In the genomic region with DNA sequence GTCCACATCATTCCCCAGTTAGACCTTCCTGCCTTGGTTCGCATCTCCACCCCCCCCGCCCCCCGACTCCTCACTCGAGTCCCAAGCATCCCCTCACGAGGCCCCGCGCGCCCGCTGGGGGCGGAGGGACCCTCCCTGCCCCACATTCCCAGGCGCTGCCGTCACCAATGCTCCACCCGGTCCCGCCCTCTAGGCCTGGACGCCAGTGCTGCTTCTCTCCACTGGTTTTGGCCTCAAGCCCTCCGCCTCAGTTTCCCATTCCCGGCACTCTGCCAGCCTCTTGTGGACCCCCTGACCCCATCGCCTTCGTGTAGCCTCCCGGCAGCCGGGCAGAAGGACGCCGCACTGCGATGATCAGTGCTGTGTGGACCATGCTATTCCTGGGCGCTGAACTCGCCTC, we compare ENCODE assay signal across 9 mouse cellular contexts. TPM values are rescaled to one million over a fixed set of nuclear protein-coding genes. Genes with fewer than 3 reads are reported as not detected.
DNase-seq lines count a peak whose midpoint lies in the region; ATAC-seq and TF ChIP-seq lines count a peak whose summit lies in the region.
"Had no signal": no experiment of that assay in that cellular context is flagged by ENCODE, and none has a peak within 500 bp of the region (broad histone marks: within the 10 kb centered on the region; RNA-seq: fewer than 3 reads in every experiment).

No protein-coding gene starts in this region.

- H3K9me3 ChIP-seq in forebrain, embryonic 12.5 days, result no peaks in the 10 kb centered on the region
- no peaks in the 10 kb centered on the region for H3K9me3 ChIP-seq in forebrain, embryonic 14.5 days (replicated peaks; ENCODE audit: control insufficient read depth, low read length)
- H3K9me3 ChIP-seq in lung, embryonic 16.5 days (ENCODE audit: control insufficient read depth, low read length), result no peaks in the 10 kb centered on the region
- H3K9me3 ChIP-seq in heart, postnatal 0 days (replicated peaks; ENCODE audit: control insufficient read depth, low read length), result no peaks in the 10 kb centered on the region

- peak overlapping the region; percentile 4; the same call in 1 of the 2 replicates for H3K4me3 ChIP-seq in forebrain, embryonic 12.5 days (replicated peaks)
- no peak overlapping the region for H3K4me3 ChIP-seq in forebrain, embryonic 14.5 days (ENCODE audit: low read depth, low read length)
- H3K4me3 ChIP-seq in lung, embryonic 16.5 days (ENCODE audit: low read length), result peak overlapping the region; percentile 46
- peak overlapping the region; percentile 59 for H3K4me3 ChIP-seq in heart, postnatal 0 days (ENCODE audit: low read depth, low read length)

- TF ChIP-seq EP300 in heart, postnatal 0 days (IDR thresholded peaks at IDR 0.05; ENCODE audit: low read depth), result no peak

- no peak for DNase-seq in forebrain, embryonic 14.5 days (ENCODE audit: low spot score)
- no peak for DNase-seq in lung, postnatal 25 days (ENCODE audit: low spot score)
- DNase-seq in heart, postnatal 0 days (ENCODE audit: low spot score), result no peak
- peak; percentile 69 for DNase-seq in retina, postnatal 1 day
- DNase-seq in left cerebral cortex, postnatal 14 days (ENCODE audit: low spot score in 2 of 2), result no peak
- DNase-seq in cerebellum, adult 9-10 months, result no peak

- no peak for TF ChIP-seq CTCF in heart, postnatal 0 days (IDR thresholded peaks at IDR 0.05; ENCODE audit: low read depth)

- H3K27me3 ChIP-seq in forebrain, embryonic 12.5 days, result peaks cover 100% of the 10 kb centered on the region
- H3K27me3 ChIP-seq in forebrain, embryonic 14.5 days (replicated peaks; ENCODE audit: control insufficient read depth, insufficient read depth, low read length), result peaks cover 81% of the 10 kb centered on the region
- H3K27me3 ChIP-seq in lung, embryonic 16.5 days (ENCODE audit: control insufficient read depth, insufficient read depth, low read depth, low read length), result peaks cover 58% of the 10 kb centered on the region
- H3K27me3 ChIP-seq in heart, postnatal 0 days (ENCODE audit: control insufficient read depth, insufficient read depth, low read length), result peaks cover 64% of the 10 kb centered on the region

- ATAC-seq in forebrain, embryonic 12.5 days (ENCODE audit: low FRiP score), result no peak
- ATAC-seq in forebrain, embryonic 14.5 days, result no peak
- ATAC-seq in lung, embryonic 16.5 days (ENCODE audit: low read depth), result 0 out of 2 replicates have a peak, but pooled peaks have one; percentile 20
- peak; percentile 7; the same call in 1 of the 2 replicates for ATAC-seq in heart, postnatal 0 days (ENCODE audit: insufficient read depth, low read depth)

- no peaks in the 10 kb centered on the region for H3K36me3 ChIP-seq in forebrain, embryonic 12.5 days (replicated peaks)
- H3K36me3 ChIP-seq in forebrain, embryonic 14.5 days (ENCODE audit: control insufficient read depth, insufficient read depth, low read length), result no peaks in the 10 kb centered on the region
- no peaks in the 10 kb centered on the region for H3K36me3 ChIP-seq in lung, embryonic 16.5 days (ENCODE audit: control insufficient read depth, insufficient read depth, low read length)
- no peaks in the 10 kb centered on the region for H3K36me3 ChIP-seq in heart, postnatal 0 days (replicated peaks; ENCODE audit: control insufficient read depth, insufficient read depth, low read length)

- intact Hi-C loops in left cerebral cortex, postnatal 14 days (cut with DNase I), result no loop called here

- H3K4me1 ChIP-seq in forebrain, embryonic 12.5 days, result peaks cover 23% of the 10 kb centered on the region
- no peaks in the 10 kb centered on the region for H3K4me1 ChIP-seq in forebrain, embryonic 14.5 days (ENCODE audit: control insufficient read depth, insufficient read depth, low read length)
- peaks cover 32% of the 10 kb centered on the region for H3K4me1 ChIP-seq in lung, embryonic 16.5 days (replicated peaks; ENCODE audit: control insufficient read depth, insufficient read depth, low read length)
- peaks cover 30% of the 10 kb centered on the region for H3K4me1 ChIP-seq in heart, postnatal 0 days (ENCODE audit: control insufficient read depth, insufficient read depth)

- 16% methylated on average over 26 of the region's 26 CpGs for WGBS in forebrain, embryonic 12.5 days
- WGBS in forebrain, embryonic 14.5 days, result 16% methylated on average over 26 of the region's 26 CpGs
- WGBS in lung, embryonic 16.5 days, result 10% methylated on average over 25 of the region's 26 CpGs
- 16% methylated on average over 26 of the region's 26 CpGs for WGBS in heart, postnatal 0 days

- no peak overlapping the region for H3K9ac ChIP-seq in forebrain, embryonic 12.5 days
- H3K9ac ChIP-seq in forebrain, embryonic 14.5 days (ENCODE audit: low read length), result no peak overlapping the region
- no peak overlapping the region; the same call in 1 of the 2 replicates for H3K9ac ChIP-seq in lung, embryonic 16.5 days (ENCODE audit: low read length)
- no peak overlapping the region; the same call in 1 of the 2 replicates for H3K9ac ChIP-seq in heart, postnatal 0 days (replicated peaks; ENCODE audit: low read depth, low read length)

- no peak overlapping the region for H3K27ac ChIP-seq in forebrain, embryonic 12.5 days
- H3K27ac ChIP-seq in forebrain, embryonic 14.5 days (ENCODE audit: low read depth, low read length), result no peak overlapping the region
- H3K27ac ChIP-seq in lung, embryonic 16.5 days (ENCODE audit: low read length), result no peak overlapping the region
- peak overlapping the region; percentile 46; the same call in 1 of the 2 replicates for H3K27ac ChIP-seq in heart, postnatal 0 days (ENCODE audit: low read depth)

- H3K4me2 ChIP-seq in forebrain, embryonic 12.5 days, result peak overlapping the region; percentile 41; the same call in 1 of the 2 replicates
- no peak overlapping the region for H3K4me2 ChIP-seq in forebrain, embryonic 14.5 days (ENCODE audit: low read length)
- peak overlapping the region; percentile 66 for H3K4me2 ChIP-seq in lung, embryonic 16.5 days (ENCODE audit: low read depth, low read length)
- peak overlapping the region; percentile 85 for H3K4me2 ChIP-seq in heart, postnatal 0 days (ENCODE audit: low read depth, low read length)

RNA-seq across cellular contexts. Expression of gene Adamtsl5, which starts 0.8 kb away (rescaled TPM):
- 0.17 and 0.55 TPM in 2 replicates for polyA plus RNA-seq in forebrain, embryonic 12.5 days (2016; fragmentation: Nextera tagmentation; extraction: Ambion mirVana)
- polyA plus RNA-seq in forebrain, embryonic 14.5 days (2014; fragmentation: Nextera tagmentation; extraction: Ambion mirVana), result 0.48 and 0.52 TPM in 2 replicates
- 4.1 and 8.3 TPM in 2 replicates for polyA plus RNA-seq in lung, embryonic 16.5 days (2015; fragmentation: Nextera tagmentation; extraction: Ambion mirVana)
- total RNA-seq in heart, postnatal 0 days (2014; rRNA removed; ENCODE audit: low replicate concordance), result 18.5 and 34.6 TPM in 2 replicates
- 12.6 and 14.6 TPM in 2 replicates for polyA plus RNA-seq in heart, postnatal 0 days (2015; fragmentation: Nextera tagmentation; extraction: Ambion mirVana)
- total RNA-seq in left cerebral cortex, postnatal 14 days (2021), result 1 to 10 TPM; 2.0 to 4.2 TPM

RNA-seq across cellular contexts. Expression of gene Plk5, which starts 7.3 kb away (rescaled TPM):
- polyA plus RNA-seq in forebrain, embryonic 12.5 days (2016; fragmentation: Nextera tagmentation; extraction: Ambion mirVana), result 0.23 and 0.40 TPM in 2 replicates
- 1.2 and 1.9 TPM in 2 replicates for polyA plus RNA-seq in forebrain, embryonic 14.5 days (2014; fragmentation: Nextera tagmentation; extraction: Ambion mirVana)
- 0.48 and 0.52 TPM in 2 replicates for polyA plus RNA-seq in lung, embryonic 16.5 days (2015; fragmentation: Nextera tagmentation; extraction: Ambion mirVana)
- 1.7 TPM in 1 of 2 replicates, not detected in the other for total RNA-seq in heart, postnatal 0 days (2014; rRNA removed; ENCODE audit: low replicate concordance)
- polyA plus RNA-seq in heart, postnatal 0 days (2015; fragmentation: Nextera tagmentation; extraction: Ambion mirVana), result 0.05 TPM in 2 replicates
- 10 to 100 TPM in 1 of 2 experiments, 1 to 10 TPM in 1; 7.6 to 10.6 TPM for total RNA-seq in left cerebral cortex, postnatal 14 days (2021)
- polyA plus RNA-seq: C2C12 had no signal

RNA-seq across cellular contexts. Expression of gene Reep6, which starts 19.2 kb away (rescaled TPM):
- 4.1 and 4.4 TPM in 2 replicates for polyA plus RNA-seq in forebrain, embryonic 12.5 days (2016; fragmentation: Nextera tagmentation; extraction: Ambion mirVana)
- polyA plus RNA-seq in forebrain, embryonic 14.5 days (2014; fragmentation: Nextera tagmentation; extraction: Ambion mirVana), result 2.3 and 2.7 TPM in 2 replicates
- polyA plus RNA-seq in lung, embryonic 16.5 days (2015; fragmentation: Nextera tagmentation; extraction: Ambion mirVana), result 15.6 and 17.0 TPM in 2 replicates
- total RNA-seq in heart, postnatal 0 days (2014; rRNA removed; ENCODE audit: low replicate concordance), result not detected in 2 replicates
- polyA plus RNA-seq in heart, postnatal 0 days (2015; fragmentation: Nextera tagmentation; extraction: Ambion mirVana), result 0.85 and 1.0 TPM in 2 replicates
- total RNA-seq in left cerebral cortex, postnatal 14 days (2021), result 10 to 100 TPM in 1 of 2 experiments, 1 to 10 TPM in 1; 8.6 to 10.1 TPM

RNA-seq across cellular contexts. Expression of gene Pcsk4, which starts 19.7 kb away (rescaled TPM):
- polyA plus RNA-seq in forebrain, embryonic 12.5 days (2016; fragmentation: Nextera tagmentation; extraction: Ambion mirVana), result 3.7 and 3.8 TPM in 2 replicates
- polyA plus RNA-seq in forebrain, embryonic 14.5 days (2014; fragmentation: Nextera tagmentation; extraction: Ambion mirVana), result 1.6 and 2.4 TPM in 2 replicates
- 4.2 and 4.3 TPM in 2 replicates for polyA plus RNA-seq in lung, embryonic 16.5 days (2015; fragmentation: Nextera tagmentation; extraction: Ambion mirVana)
- total RNA-seq in heart, postnatal 0 days (2014; rRNA removed; ENCODE audit: low replicate concordance), result not detected in 2 replicates
- polyA plus RNA-seq in heart, postnatal 0 days (2015; fragmentation: Nextera tagmentation; extraction: Ambion mirVana), result 2.0 and 2.1 TPM in 2 replicates
- 1 to 10 TPM; 4.9 to 5.7 TPM for total RNA-seq in left cerebral cortex, postnatal 14 days (2021)

RNA-seq across cellular contexts. Expression of gene 2310011J03Rik, which starts 28.6 kb away (rescaled TPM):
- 42.6 and 44.4 TPM in 2 replicates for polyA plus RNA-seq in forebrain, embryonic 12.5 days (2016; fragmentation: Nextera tagmentation; extraction: Ambion mirVana)
- polyA plus RNA-seq in forebrain, embryonic 14.5 days (2014; fragmentation: Nextera tagmentation; extraction: Ambion mirVana), result 39.2 and 40.8 TPM in 2 replicates
- polyA plus RNA-seq in lung, embryonic 16.5 days (2015; fragmentation: Nextera tagmentation; extraction: Ambion mirVana), result 49.2 and 51.8 TPM in 2 replicates
- total RNA-seq in heart, postnatal 0 days (2014; rRNA removed; ENCODE audit: low replicate concordance), result 13.5 and 41.4 TPM in 2 replicates
- 35.2 and 37.4 TPM in 2 replicates for polyA plus RNA-seq in heart, postnatal 0 days (2015; fragmentation: Nextera tagmentation; extraction: Ambion mirVana)
- 10 to 100 TPM; 21.2 to 25.5 TPM for total RNA-seq in left cerebral cortex, postnatal 14 days (2021)

Comparison
In these comparisons a context has a peak if more than half of its experiments do, and no peak if none do; other contexts are left out.
1. ATAC-seq: peak in lung, embryonic 16.5 days (single experiment) and heart, postnatal 0 days (single experiment); none in forebrain, embryonic 12.5 days (single experiment) and forebrain, embryonic 14.5 days (single experiment).